Mouse (Mus musculus): ENCODE results near the gene Slc1a3.

- no peak for TF ChIP-seq GATA1 (IDR thresholded peaks at IDR 0.05; ENCODE audit: borderline replicate concordance, low read length)
- TF ChIP-seq FLI1 (IDR thresholded peaks at IDR 0.05; ENCODE audit: low read length), result no peak
These were observed 83.4 kb downstream of the Slc1a3 start for GRCm38 (mm10) chr15:8627097-8627537.
